Mouse (Mus musculus) hindbrain, embryonic 15.5 days (tissue): ENCODE measurements around the gene Slc25a11. TPM values are rescaled to one million over a fixed set of nuclear protein-coding genes. Genes with fewer than 3 reads are reported as not detected.

Experiments
- ATAC-seq: fragments of 200-750 bp; cut with Nextera tagmentation; 2 replicates; pipeline ENCODE4 v1.8.0; 2017; ENCODE audit warnings: low read depth, moderate number of reproducible peaks, moderate TSS enrichment; ENCODE audit not compliant: low FRiP score
- H3K27ac ChIP-seq: fragments of 300-500 bp; sonication (generic); replicated peaks from 2 replicates; pipeline ENCODE4 v1.5.1; 2015; ENCODE audit warnings: mild to moderate bottlenecking, inconsistent platforms
- H3K27me3 ChIP-seq: fragments of 300-500 bp; sonication (generic); 2 replicates; pipeline ENCODE4 v1.6.1; 2015; ENCODE audit warnings: control low read depth, inconsistent platforms
- H3K36me3 ChIP-seq: fragments of 300-500 bp; sonication (generic); 2 replicates; pipeline ENCODE4 v1.6.1; 2015; ENCODE audit warnings: control low read depth, inconsistent platforms
- H3K4me1 ChIP-seq: fragments of 300-500 bp; sonication (generic); replicated peaks from 2 replicates; pipeline ENCODE4 v1.6.1; 2015; ENCODE audit warnings: control low read depth, inconsistent platforms
- H3K4me2 ChIP-seq: fragments of 300-500 bp; sonication (generic); 2 replicates; pipeline ENCODE4 v1.6.1; 2015; ENCODE audit warnings: moderate library complexity, mild to moderate bottlenecking, inconsistent platforms
- H3K4me3 ChIP-seq: fragments of 300-500 bp; sonication (generic); 2 replicates; pipeline ENCODE4 v1.5.1; 2015; ENCODE audit warnings: mild to moderate bottlenecking, inconsistent platforms
- H3K9ac ChIP-seq: fragments of 300-500 bp; sonication (generic); 2 replicates; pipeline ENCODE4 v1.6.1; 2015; ENCODE audit warnings: inconsistent platforms
- H3K9me3 ChIP-seq: fragments of 300-500 bp; sonication (generic); 2 replicates; pipeline ENCODE4 v1.6.1; 2016; ENCODE audit warnings: control low read depth, inconsistent platforms
- WGBS: fragments of 180-500 bp; shearing (Covaris S2); methylation state at CpG from one replicate; pipeline ENCODE4 v1.1.7; 2015; 5-methylcytosine and 5-hydroxymethylcytosine counted together
- polyA plus RNA-seq: library from polyadenylated mRNA; unstranded; fragments of >200 nt; fragmentation: Nextera tagmentation; extraction: Ambion mirVana; gene quantifications from 2 replicates; pipeline ENCODE4 v1.2.1, GENCODE M21; 2015

Slc25a11 gene
- polyA plus RNA-seq: 167 and 176 TPM in 2 replicates

DNA sequence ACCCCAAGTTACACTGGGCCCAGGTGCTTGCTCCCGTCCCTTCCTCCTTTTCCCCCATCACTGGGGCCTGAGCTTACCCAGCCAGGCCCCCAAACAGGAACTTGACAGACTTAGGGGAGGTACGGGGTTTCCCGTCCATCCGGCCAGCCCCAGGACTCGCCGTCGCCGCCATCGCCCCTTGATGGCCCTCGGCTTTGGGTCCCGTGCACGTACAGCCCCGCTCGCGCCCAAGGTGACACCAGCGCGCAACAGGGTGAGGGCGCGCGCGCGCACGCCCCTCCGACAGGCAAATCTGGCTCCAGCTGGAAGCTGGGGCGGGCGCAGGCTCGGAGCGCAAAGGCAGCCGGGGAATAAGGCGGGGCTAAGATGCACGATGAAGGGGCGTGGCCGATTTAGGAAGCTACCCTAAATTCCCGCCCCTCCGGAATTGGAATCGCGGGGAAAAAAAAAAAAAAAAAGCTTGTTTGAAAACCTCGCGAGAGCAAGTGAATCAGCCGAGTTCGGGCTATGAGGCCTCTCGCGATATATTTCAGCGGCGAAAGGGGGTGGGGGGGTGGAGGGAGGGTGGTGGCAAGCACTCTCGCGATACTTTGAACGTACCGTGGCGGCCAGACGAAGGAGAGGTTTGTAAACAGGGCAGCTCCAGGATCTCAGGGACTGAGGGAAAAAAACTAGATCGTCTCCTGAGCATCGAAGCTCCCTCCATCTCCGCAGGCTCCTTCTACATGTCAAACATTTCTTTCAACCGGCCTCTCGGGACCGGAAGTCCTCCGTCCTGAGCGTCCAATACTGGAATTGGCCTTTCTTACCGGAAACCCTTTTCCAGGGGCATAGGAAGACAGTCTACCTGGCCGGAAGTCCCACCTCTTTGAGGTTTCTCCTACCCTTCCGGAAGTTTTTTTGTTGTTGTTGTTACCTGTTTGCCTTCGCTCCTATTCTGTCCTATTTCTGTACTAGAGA is at the start of gene Slc25a11, which contains the start of gene Rnf167:
Gene Slc25a11 (minus strand): TSS at position 789 of the 960 bp plus-strand sequence.
Gene Rnf167 (plus strand): TSS at position 545 of the 960 bp plus-strand sequence.
- H3K4me1 ChIP-seq: peaks cover 48% of the 10 kb centered on the region
- WGBS: under 1% methylated on average over 63 of the region's 63 CpGs
- H3K27ac ChIP-seq: peak within 1 kb of the TSS; percentile 97
- H3K4me2 ChIP-seq: peak within 1 kb of the TSS; percentile 96
- peaks cover 51% of the 10 kb centered on the region for H3K36me3 ChIP-seq
- ATAC-seq: peak; percentile 94
- peak within 1 kb of the TSS; percentile 68 for H3K4me3 ChIP-seq
- H3K9ac ChIP-seq: peak within 1 kb of the TSS; percentile 96
- no peaks in the 10 kb centered on the region for H3K9me3 ChIP-seq
- no peaks in the 10 kb centered on the region for H3K27me3 ChIP-seq

- Histone ChIP-seq H3K4me1 (peaks cover 6% of the 10 kb centered on the region), H3K36me3 (no peaks in the 10 kb centered on the region), H3K4me2 (no peak overlapping the region), H3K4me3 (no peak overlapping the region), H3K27ac (no peak overlapping the region), H3K9ac (no peak overlapping the region), H3K9me3 (no peaks in the 10 kb centered on the region), H3K27me3 (no peaks in the 10 kb centered on the region)
- WGBS: 75% methylated on average over 3 of the region's 3 CpGs
- ATAC-seq: no peak
These were observed 46.2 kb upstream of the Slc25a11 start for GRCm38 (mm10) chr11:70693504-70693903.

DNA sequence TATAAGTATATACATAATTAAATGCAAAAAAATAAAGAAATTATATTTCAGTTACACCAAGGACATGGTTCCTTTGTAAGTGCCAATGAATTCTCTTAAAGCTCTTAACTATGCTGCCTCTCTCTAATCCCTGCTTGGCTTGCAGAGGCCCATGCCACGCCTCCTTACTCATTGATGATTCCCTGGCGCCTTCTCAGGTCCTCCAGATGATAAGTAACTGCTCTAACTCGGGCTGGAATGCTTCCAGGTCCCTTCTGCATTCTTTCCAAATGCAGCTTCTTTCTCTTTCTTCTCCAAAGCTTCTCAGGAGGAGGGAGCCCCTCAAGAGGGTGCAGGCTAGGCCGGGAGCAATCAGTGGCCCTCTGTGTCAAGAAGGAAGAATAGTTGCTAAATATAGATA is 42.3 kb upstream of the Slc25a11 start:
- no peak overlapping the region for H3K9ac ChIP-seq
- H3K4me2 ChIP-seq: no peak overlapping the region
- ATAC-seq: no peak
- 66% methylated on average over 4 of the region's 4 CpGs for WGBS
- H3K4me3 ChIP-seq: no peak overlapping the region
- H3K9me3 ChIP-seq: no peaks in the 10 kb centered on the region
- no peak overlapping the region for H3K27ac ChIP-seq
- H3K4me1 ChIP-seq: peaks cover 27% of the 10 kb centered on the region
- H3K36me3 ChIP-seq: 0 out of 2 replicates have a peak, but pooled peaks cover under 1% of the 10 kb centered on the region
- no peaks in the 10 kb centered on the region for H3K27me3 ChIP-seq

DNA sequence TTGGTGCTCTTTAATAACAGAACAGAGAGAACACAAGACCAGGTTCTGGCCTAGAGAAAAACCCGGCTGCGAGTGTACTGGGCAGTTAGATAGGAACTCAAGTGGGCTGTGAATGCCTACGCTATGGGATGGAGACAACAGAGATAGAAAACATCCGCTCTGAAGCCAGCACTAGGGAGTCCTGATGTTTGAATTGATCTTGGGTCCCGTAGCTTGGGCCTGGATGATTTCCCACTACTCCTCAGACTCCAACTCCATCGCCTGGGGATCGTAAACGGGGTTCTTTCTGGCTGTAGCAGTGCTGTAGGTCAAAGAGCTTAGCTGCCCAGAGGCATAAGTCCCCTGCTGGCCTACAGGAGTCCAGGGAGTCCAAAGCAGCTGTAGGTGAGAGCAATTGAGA is 41.1 kb upstream of the Slc25a11 start:
- no peak for ATAC-seq

GRCm38 (mm10) chr11:70687601-70688199 is 40.4 kb upstream of the Slc25a11 start, which contains the start of gene Camta2:
Gene Camta2, minus strand, starts transcription at chr11:70688105.
- Histone ChIP-seq H3K4me2 (peak within 1 kb of the TSS; percentile 91), H3K4me3 (peak within 1 kb of the TSS; percentile 94), H3K4me1 (peaks cover 27% of the 10 kb centered on the region), H3K9ac (peak within 1 kb of the TSS; percentile 83), H3K27ac (peak within 1 kb of the TSS; percentile 87), H3K36me3 (peaks cover 15% of the 10 kb centered on the region; the same call in 1 of the 2 replicates), H3K9me3 (no peaks in the 10 kb centered on the region), H3K27me3 (no peaks in the 10 kb centered on the region)
- under 1% methylated on average over 54 of the region's 55 CpGs for WGBS
- peak; percentile 83 for ATAC-seq

More for the DNA sequence above, 41.1 kb upstream of the Slc25a11 start:
- 9% methylated on average over 8 of the region's 8 CpGs for WGBS
- H3K36me3 ChIP-seq: peaks cover 13% of the 10 kb centered on the region; the same call in 1 of the 2 replicates
- no peaks in the 10 kb centered on the region for H3K9me3 ChIP-seq
- H3K4me3 ChIP-seq: peak overlapping the region; percentile 94
- no peaks in the 10 kb centered on the region for H3K27me3 ChIP-seq
- H3K4me1 ChIP-seq: peaks cover 27% of the 10 kb centered on the region
- H3K4me2 ChIP-seq: peak overlapping the region; percentile 91
- H3K27ac ChIP-seq: peak overlapping the region; percentile 87
- H3K9ac ChIP-seq: peak overlapping the region; percentile 83

GRCm38 (mm10) chr11:70686901-70687566 is 39.8 kb upstream of the Slc25a11 start:
- WGBS: 3% methylated on average over 16 of the region's 16 CpGs

GRCm38 (mm10) chr11:70683640-70684039 is 36.4 kb upstream of the Slc25a11 start:
- no peak overlapping the region for H3K4me3 ChIP-seq
- WGBS: 95% methylated on average over 5 of the region's 5 CpGs

More at GRCm38 (mm10) chr11:70686901-70687566, 39.8 kb upstream of the Slc25a11 start:
- H3K4me2 ChIP-seq: peak overlapping the region; percentile 91
- peak overlapping the region; percentile 83 for H3K9ac ChIP-seq
- peaks cover 32% of the 10 kb centered on the region for H3K4me1 ChIP-seq
- H3K9me3 ChIP-seq: no peaks in the 10 kb centered on the region
- peaks cover 18% of the 10 kb centered on the region for H3K36me3 ChIP-seq
- ATAC-seq: peak; percentile 57
- H3K27ac ChIP-seq: peak overlapping the region; percentile 87
- peak overlapping the region; percentile 94 for H3K4me3 ChIP-seq
- H3K27me3 ChIP-seq: no peaks in the 10 kb centered on the region

DNA sequence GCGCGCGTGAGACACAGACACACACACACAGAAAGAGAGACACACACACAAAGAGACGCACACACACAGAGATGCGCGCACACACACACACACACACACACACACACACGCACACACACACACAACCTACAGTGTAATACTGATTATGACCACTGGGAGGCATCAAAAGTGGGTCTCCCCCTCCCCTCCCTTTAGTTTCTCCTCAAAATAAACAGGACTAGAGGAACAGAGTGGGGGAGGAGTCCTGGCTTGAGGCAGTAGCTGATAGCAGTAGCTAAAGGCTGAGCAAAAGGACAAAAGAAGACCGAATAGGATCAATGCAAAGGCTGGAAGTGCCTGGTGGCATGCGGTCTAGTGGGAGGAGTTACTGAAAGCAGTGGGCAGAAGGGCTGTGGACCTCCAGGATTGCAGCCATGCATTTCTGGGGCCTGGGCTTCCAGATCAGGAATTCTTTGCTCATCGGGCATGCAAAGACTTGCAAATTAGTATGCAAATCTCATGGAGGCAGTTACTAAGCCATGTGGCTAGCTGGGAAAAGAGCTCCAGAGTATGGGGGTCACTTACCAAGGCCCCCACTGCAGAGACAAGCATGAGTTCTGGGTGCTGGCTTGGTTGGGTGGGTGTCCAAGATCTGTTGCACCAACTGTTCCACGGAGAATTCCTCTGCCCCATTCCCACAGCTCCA is 34.8 kb upstream of the Slc25a11 start:
- H3K27ac ChIP-seq: peak overlapping the region; percentile 35
- no peak overlapping the region for H3K4me3 ChIP-seq
- no peak overlapping the region for H3K9ac ChIP-seq
- H3K4me2 ChIP-seq: no peak overlapping the region
- WGBS: 15% methylated on average over 11 of the region's 11 CpGs
- H3K27me3 ChIP-seq: no peaks in the 10 kb centered on the region
- H3K36me3 ChIP-seq: peaks cover 44% of the 10 kb centered on the region
- H3K4me1 ChIP-seq: peaks cover 19% of the 10 kb centered on the region
- ATAC-seq: peak; percentile 71
- no peaks in the 10 kb centered on the region for H3K9me3 ChIP-seq

More at GRCm38 (mm10) chr11:70683640-70684039, 36.4 kb upstream of the Slc25a11 start:
- Histone ChIP-seq H3K9me3 (no peaks in the 10 kb centered on the region), H3K9ac (no peak overlapping the region), H3K4me1 (peaks cover 29% of the 10 kb centered on the region), H3K4me2 (no peak overlapping the region), H3K27me3 (no peaks in the 10 kb centered on the region), H3K36me3 (peaks cover 37% of the 10 kb centered on the region), H3K27ac (no peak overlapping the region)
- no peak for ATAC-seq

GRCm38 (mm10) chr11:70681170-70681569 is 33.9 kb upstream of the Slc25a11 start:
- Histone ChIP-seq H3K4me3 (no peak overlapping the region), H3K4me1 (peaks cover 10% of the 10 kb centered on the region; the same call in 1 of the 2 replicates), H3K9me3 (no peaks in the 10 kb centered on the region), H3K9ac (no peak overlapping the region), H3K36me3 (peaks cover 52% of the 10 kb centered on the region), H3K27me3 (no peaks in the 10 kb centered on the region), H3K4me2 (no peak overlapping the region), H3K27ac (no peak overlapping the region)
- no peak for ATAC-seq
- 69% methylated on average over 12 of the region's 12 CpGs for WGBS

GRCm38 (mm10) chr11:70679894-70680293 is 32.6 kb upstream of the Slc25a11 start:
- Histone ChIP-seq H3K4me1 (peaks cover 7% of the 10 kb centered on the region; the same call in 1 of the 2 replicates), H3K36me3 (peaks cover 63% of the 10 kb centered on the region), H3K27me3 (no peaks in the 10 kb centered on the region), H3K9ac (no peak overlapping the region), H3K27ac (no peak overlapping the region), H3K9me3 (no peaks in the 10 kb centered on the region), H3K4me2 (no peak overlapping the region), H3K4me3 (no peak overlapping the region)
- ATAC-seq: no peak
- WGBS: 95% methylated on average over 8 of the region's 8 CpGs

DNA sequence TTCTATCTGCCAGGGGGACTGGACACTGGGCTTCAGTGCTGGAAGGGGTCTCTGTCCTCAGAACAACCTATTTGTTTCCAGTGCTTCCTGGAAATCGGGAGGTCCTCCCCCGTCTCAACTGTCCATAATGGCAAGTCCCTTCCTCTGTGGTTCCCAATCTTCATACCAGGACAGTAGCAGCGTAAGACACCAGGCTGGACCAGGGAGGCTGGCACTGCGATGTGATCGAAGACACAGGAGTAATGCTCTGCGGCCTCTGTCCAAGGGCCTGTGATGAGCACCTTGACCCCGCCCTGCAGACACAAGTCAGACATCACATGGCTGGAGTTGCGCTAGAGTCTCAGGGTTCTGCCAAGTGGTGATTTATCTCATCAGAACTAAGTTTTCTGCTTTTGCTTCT is 32.1 kb upstream of the Slc25a11 start:
- no peaks in the 10 kb centered on the region for H3K27me3 ChIP-seq
- no peaks in the 10 kb centered on the region for H3K9me3 ChIP-seq
- H3K4me1 ChIP-seq: peaks cover 7% of the 10 kb centered on the region; the same call in 1 of the 2 replicates
- H3K4me3 ChIP-seq: no peak overlapping the region
- no peak overlapping the region for H3K4me2 ChIP-seq
- H3K9ac ChIP-seq: no peak overlapping the region
- WGBS: 95% methylated on average over 8 of the region's 8 CpGs
- no peak overlapping the region for H3K27ac ChIP-seq
- ATAC-seq: no peak
- peaks cover 64% of the 10 kb centered on the region for H3K36me3 ChIP-seq
